23 mouse cellular contexts compared by ENCODE assay signal in genomic region chr9:71707989-71708388, GRCm38 (mm10).
"Had no signal": no experiment of that assay in that cellular context is flagged by ENCODE, and none has a peak within 500 bp of the region (broad histone marks: within the 10 kb centered on the region; RNA-seq: fewer than 3 reads in every experiment).

No protein-coding gene starts in this region.

- H3K9me3 ChIP-seq: limb, embryonic 13.5 days; liver, embryonic 12.5 days; liver, embryonic 15.5 days; neural tube, embryonic 12.5 days; neural tube, embryonic 15.5 days had no signal

- H3K36me3 ChIP-seq: liver, embryonic 12.5 days; liver, embryonic 15.5 days; neural tube, embryonic 12.5 days; neural tube, embryonic 15.5 days had no signal

- H3K4me1 ChIP-seq: limb, embryonic 13.5 days; neural tube, embryonic 12.5 days; neural tube, embryonic 15.5 days had no signal

- DNase-seq: kidney, adult 18-20 months; kidney, postnatal 25 days; layer of hippocampus, adult 9-11 months; layer of hippocampus, postnatal 36 days; left cerebral cortex, postnatal 4 days; liver; lung, adult 2 months; lung, postnatal 14 days; lung, postnatal 4 days; midbrain, embryonic 14.5 days; right cerebral cortex, adult 18-20 months; right cerebral cortex, postnatal 14 days; right cerebral cortex, postnatal 4 days; thymus, adult 2 months; thymus, postnatal 14 days had no signal

- H3K4me3 ChIP-seq: layer of hippocampus, adult 2 months; limb, embryonic 13.5 days; liver, embryonic 12.5 days; liver, embryonic 15.5 days; neural tube, embryonic 12.5 days; neural tube, embryonic 15.5 days had no signal

- H3K27ac ChIP-seq: kidney, postnatal 0 days; layer of hippocampus, adult 2 months; limb, embryonic 13.5 days; liver, embryonic 12.5 days; liver, embryonic 15.5 days; neural tube, embryonic 12.5 days; neural tube, embryonic 15.5 days; stomach, postnatal 0 days had no signal

- H3K27me3 ChIP-seq: limb, embryonic 13.5 days; liver, embryonic 12.5 days; liver, embryonic 15.5 days; neural tube, embryonic 12.5 days; neural tube, embryonic 15.5 days had no signal

- H3K9ac ChIP-seq: limb, embryonic 13.5 days; liver, embryonic 12.5 days; liver, embryonic 15.5 days; neural tube, embryonic 12.5 days; neural tube, embryonic 15.5 days had no signal
